Mouse (Mus musculus) embryo, embryonic 9.5 days (tissue): ENCODE measurements around the gene Arid4b.

ENCODE experiments used
- DNase-seq: peaks from one replicate; pipeline ENCODE4 v3.0.0-alpha.2; 2017; ENCODE audit errors: extremely low spot score

Arid4b gene

GRCm38 (mm10) chr13:14062209-14063012 lies 621 bp upstream of the Arid4b start:
- DNase-seq, result no peak

- no peak for DNase-seq
Measured at GRCm38 (mm10) chr13:14063942-14064271, 875 bp downstream of the Arid4b start.

GRCm38 (mm10) chr13:14064341-14065027 lies 1.5 kb downstream of the Arid4b start:
- DNase-seq, result peak; percentile 43

- DNase-seq, result no peak
Measured at GRCm38 (mm10) chr13:14065028-14065380, 2.0 kb downstream of the Arid4b start.

GRCm38 (mm10) chr13:14065701-14066100 lies 2.7 kb downstream of the Arid4b start:
- no peak for DNase-seq

- DNase-seq, result no peak
Measured at GRCm38 (mm10) chr13:14068035-14068434, 5.0 kb downstream of the Arid4b start.

GRCm38 (mm10) chr13:14069291-14069690 lies 6.3 kb downstream of the Arid4b start:
- no peak for DNase-seq

- no peak for DNase-seq
Measured at GRCm38 (mm10) chr13:14074371-14074770, 11.3 kb downstream of the Arid4b start.

GRCm38 (mm10) chr13:14075326-14075725 lies 12.3 kb downstream of the Arid4b start:
- DNase-seq, result no peak

- no peak for DNase-seq
Measured at GRCm38 (mm10) chr13:14088669-14089068, 25.6 kb downstream of the Arid4b start.

- DNase-seq, result no peak
Measured at GRCm38 (mm10) chr13:14103026-14103425, 40.0 kb downstream of the Arid4b start.

GRCm38 (mm10) chr13:14110154-14110873 lies 47.3 kb downstream of the Arid4b start:
- DNase-seq, result no peak

GRCm38 (mm10) chr13:14111146-14111545 lies 48.1 kb downstream of the Arid4b start:
- DNase-seq, result no peak

- no peak for DNase-seq
Measured at GRCm38 (mm10) chr13:14113746-14114528, 50.9 kb downstream of the Arid4b start.

- no peak for DNase-seq
Measured at GRCm38 (mm10) chr13:14115805-14116204, 52.8 kb downstream of the Arid4b start.

GRCm38 (mm10) chr13:14131651-14132050 lies 68.6 kb downstream of the Arid4b start:
- no peak for DNase-seq

GRCm38 (mm10) chr13:14142294-14142966 lies 79.4 kb downstream of the Arid4b start:
- no peak for DNase-seq

GRCm38 (mm10) chr13:14177989-14178388 lies 115.0 kb downstream of the Arid4b start:
- DNase-seq, result no peak

- DNase-seq, result no peak
Measured at GRCm38 (mm10) chr13:14179669-14180068, 116.6 kb downstream of the Arid4b start.

- no peak for DNase-seq
Measured at GRCm38 (mm10) chr13:14245946-14246345, 182.9 kb downstream of the Arid4b start.
